Mouse (Mus musculus) adrenal gland, adult 8-10 months (tissue): ENCODE results near the gene Gm10912. TPM values are rescaled to one million over a fixed set of nuclear protein-coding genes. Genes with fewer than 3 reads are reported as not detected.
"Not testable (repeated sequence)": the region's sequence is repeated elsewhere in the genome, so short reads cannot be mapped to it uniquely, and the experiment has no call there.

Source experiments
- DNase-seq: peaks from one replicate; pipeline ENCODE4 v3.0.0; 2022
- total RNA-seq, 4 experiments: library from RNA; stranded (reverse); gene quantifications; 2 replicates each; pipeline ENCODE4 v1.2.4; 2022

The Gm10912 gene
- total RNA-seq, 4 experiments from 2014 or later: 0.30 to 0.68 (median 0.64) TPM

- DNase-seq: peak; percentile 44
Observed at GRCm38 (mm10) chr2:104069704-104070185, 4.1 kb downstream of the Gm10912 start, which contains the start of gene Cd59b. Gene Cd59b, plus strand, starts transcription at chr2:104069849.

DNA sequence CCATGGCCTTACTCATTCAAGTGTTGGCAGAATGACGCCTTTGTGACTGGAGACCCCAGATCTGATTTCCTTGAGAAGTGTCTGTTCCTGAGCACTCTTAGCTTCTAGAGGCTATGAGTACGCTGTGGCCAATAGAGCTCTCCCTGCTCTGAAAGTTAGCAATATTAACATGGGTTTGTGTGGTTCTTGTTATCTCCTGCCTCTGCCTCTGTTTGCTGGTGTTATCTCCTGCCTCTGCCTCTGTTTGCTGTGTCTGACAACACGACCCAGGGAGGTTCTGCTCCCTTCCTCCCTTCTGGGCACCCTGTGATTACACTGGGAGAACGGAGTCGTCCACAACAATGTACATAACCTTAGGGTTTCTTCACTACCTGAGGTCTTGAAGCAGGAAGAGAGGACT is 12.7 kb downstream of the Gm10912 start:
- DNase-seq: not testable (repeated sequence)

- not testable (repeated sequence) for DNase-seq
Observed at GRCm38 (mm10) chr2:104081436-104082050, 15.9 kb downstream of the Gm10912 start.

DNA sequence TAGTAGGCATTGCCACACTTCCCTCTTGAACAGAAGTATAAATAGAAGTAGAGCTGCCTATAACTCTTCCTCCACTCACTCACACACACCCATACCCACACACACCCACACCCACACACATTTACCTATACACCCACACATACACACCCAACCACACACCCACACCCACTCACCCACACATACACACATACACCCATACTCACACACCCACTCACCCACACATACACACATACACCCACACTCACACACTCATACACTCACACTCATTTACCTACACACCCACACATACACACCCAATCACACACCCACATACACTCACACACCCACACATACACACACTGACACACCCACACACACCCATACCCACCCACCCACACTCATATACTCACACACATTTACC is 16.8 kb downstream of the Gm10912 start:
- no peak for DNase-seq

GRCm38 (mm10) chr2:104084027-104084426 is 18.4 kb downstream of the Gm10912 start:
- DNase-seq: not testable (repeated sequence)

DNA sequence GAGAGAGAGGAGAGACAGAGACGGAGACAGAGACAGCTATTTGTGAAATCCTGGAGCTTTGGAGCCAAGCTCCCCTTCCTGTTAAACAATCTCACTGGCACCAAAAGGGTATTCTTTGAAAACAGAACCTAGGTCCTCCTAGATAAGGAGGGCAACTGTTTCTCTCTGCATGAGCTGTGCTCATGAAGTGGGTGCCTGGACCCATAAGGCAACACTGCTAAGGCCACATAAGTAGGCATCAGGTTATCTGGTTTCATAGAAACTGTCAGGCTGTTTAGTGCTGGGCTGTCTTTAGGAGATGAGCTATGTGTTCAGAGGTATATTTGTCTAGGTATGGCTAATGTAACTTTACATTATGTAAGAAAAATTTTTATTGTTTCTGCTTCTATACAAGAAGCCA is 21.9 kb downstream of the Gm10912 start:
- DNase-seq: not testable (repeated sequence)

- DNase-seq: no peak
Observed at GRCm38 (mm10) chr2:104093305-104093704, 27.7 kb downstream of the Gm10912 start.

DNA sequence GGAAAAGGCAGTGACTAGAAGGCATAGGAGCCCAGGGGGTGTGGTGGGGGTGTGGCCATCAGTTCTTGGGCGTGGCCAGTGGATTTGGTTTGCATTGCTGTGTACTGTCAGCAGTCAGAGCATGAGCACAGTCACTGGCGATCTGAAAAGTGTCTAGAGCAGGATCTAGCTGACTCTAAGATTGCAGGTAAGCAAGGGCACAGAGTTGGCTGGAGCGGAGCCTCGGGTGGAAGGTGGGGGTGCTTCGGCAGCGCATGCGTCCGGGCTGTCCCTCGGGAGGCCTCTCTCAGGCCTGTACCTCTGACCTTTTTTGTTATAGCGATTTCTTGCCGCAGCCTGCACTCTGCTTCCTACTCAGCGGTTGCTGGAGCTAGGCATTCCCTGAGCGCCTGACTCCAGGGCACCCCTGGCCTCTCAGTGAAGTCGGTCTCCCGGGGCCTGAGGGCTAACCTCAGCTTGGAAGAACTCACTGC is 30.2 kb downstream of the Gm10912 start, which contains the start of gene Cd59a:
TSS of gene Cd59a (plus strand) at position 61 of the 473 bp plus-strand sequence.
- DNase-seq: peak; percentile 87

DNA sequence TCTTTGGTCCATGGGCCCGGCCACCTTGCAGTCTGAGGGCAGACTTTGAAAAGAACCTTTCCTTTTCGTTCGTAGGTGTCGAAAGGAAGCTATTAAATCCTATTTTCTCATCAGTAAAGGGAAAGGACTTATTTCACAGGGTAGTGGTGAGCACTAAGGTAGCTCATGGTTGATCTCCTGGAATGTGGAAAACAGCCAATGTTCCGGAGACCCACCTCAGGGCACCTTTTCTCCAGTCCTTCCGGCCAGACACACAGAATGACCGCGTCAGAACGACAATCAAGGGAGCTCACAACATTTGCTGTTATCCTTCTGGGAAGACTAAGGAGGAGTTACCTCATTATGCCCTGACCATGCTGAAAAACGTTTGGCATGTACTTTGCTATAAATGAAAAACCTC is 30.6 kb downstream of the Gm10912 start:
- DNase-seq: no peak

DNA sequence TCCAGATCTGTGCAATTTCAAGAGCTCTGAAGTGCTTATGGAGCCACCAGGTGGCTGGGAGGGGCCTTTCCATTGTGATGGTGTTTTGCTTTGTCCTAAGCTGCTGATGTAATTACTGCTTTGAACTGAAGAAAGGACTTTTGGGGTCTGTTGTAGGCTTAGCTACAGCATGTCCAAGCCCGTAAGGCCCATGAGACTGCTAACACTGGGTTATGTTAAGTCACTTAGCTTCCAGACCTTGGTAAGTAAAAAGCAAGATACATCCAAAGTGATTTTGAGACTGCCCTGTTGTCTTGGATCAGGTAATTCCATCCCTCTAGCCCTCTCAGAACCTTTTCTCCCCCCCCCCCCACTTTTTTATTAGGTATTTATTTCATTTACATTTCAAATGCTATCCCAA is 31.2 kb downstream of the Gm10912 start:
- DNase-seq: not testable (repeated sequence)

- DNase-seq: not testable (repeated sequence)
Observed at GRCm38 (mm10) chr2:104097396-104097795, 31.8 kb downstream of the Gm10912 start.

- no peak for DNase-seq
Observed at GRCm38 (mm10) chr2:104098529-104099230, 33.1 kb downstream of the Gm10912 start.

GRCm38 (mm10) chr2:104099231-104099585 is 33.6 kb downstream of the Gm10912 start:
- DNase-seq: no peak

DNA sequence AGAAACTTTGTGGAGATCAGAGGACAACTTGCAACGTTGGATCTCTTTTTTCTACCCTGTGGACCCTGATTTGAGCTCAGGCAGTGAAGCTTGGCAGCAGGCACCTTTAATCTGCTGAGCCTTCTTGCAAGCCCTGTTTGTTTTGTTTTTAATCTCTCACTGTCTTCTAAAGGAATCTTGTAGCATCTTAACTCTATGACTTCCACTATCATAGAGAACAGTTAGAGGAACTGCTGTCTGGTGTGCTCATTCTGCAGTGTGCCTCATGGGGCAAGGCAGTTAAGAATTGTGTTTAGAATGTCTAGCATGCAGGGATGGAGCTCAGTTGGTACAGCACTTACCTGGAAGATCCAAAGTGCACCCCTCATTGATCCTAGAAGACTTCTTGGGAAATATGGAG is 34.3 kb downstream of the Gm10912 start:
- DNase-seq: no peak

GRCm38 (mm10) chr2:104104800-104105199 is 39.2 kb downstream of the Gm10912 start:
- DNase-seq: no peak

DNA sequence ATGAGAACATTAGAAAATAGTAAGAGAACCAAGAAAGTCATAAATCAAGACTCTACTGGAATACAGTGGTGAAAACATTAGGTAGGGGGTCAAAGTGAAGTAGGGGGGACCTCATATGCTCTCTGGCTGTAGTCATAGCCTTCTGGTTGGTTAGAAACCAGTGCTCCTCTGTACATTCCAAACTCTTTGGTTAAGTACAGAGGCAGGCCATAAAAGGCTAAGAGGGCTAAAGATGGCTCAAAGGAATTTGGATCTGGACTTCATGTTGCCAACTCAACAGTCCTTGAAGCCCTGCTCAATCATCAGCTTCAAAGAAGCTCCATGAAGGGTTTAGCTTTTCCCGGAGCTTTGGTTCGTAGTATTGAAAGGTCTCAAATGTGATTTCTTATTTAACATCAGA is 43.4 kb downstream of the Gm10912 start:
- not testable (repeated sequence) for DNase-seq

DNA sequence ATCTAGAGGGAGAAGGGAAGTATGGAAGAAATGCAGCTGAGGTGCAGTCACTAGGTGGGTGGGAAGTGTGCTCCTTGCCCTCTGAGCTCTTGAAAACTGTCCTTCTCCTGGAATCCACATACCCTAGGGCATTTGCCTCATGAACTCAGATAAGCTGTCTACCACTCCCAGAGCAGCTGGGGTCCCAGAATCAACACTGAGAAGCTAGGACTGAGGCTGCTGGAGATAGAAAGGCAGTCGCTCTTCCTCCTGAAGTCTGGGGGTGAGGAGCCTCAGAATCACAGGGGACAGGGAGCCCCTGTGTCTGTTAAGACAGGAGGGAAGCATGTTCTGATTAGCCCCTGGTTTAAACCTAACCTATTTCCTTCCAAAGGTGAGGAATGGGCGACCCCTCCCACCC is 43.9 kb downstream of the Gm10912 start:
- DNase-seq: no peak

DNA sequence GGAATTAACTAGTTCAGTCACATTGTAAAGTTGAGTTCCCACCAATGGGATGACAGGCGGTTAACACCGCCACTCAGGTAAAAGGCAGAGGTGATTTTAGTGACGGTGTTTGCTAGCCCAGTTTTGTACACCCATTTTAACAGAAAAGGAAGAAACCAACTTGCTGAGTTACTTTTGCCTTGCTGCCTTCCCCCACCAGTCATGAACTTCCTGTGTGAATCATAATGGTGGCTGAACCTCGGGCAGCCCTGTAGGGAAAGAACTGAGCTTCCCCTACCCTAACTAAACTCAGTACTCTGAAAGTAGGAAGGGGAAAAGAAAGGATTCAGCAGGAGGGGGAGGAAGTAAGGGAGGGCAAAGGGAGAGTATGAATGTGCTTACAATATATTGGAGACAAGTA is 44.4 kb downstream of the Gm10912 start:
- no peak for DNase-seq

DNA sequence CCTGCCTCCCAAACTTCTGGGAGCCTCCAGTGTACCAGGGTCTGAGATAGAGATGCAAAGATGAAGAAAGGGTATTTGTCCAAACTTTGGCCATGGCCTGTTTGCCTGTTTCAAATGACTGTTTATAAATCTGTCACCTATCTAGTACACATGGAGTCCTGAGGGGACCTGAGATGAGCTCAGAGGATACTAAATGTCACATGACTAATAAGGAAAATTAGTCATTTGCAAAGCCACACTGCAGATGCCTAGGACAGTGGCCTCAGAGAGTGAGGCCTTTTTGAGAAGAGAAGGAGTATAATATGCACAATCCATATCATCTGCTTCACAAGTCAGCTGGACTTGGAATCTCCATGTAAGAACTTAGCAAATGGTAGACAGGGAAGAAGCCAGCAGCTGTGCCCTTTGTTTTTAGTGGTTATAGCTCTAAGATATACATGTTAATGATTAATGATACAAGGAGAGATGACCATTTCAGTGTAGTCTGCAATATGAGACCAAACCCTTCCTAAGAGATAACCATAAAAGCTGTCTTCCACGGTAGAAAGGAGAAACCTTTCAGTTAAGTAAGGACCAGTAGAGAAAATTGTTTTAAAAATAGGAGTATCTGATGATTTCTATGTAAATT is 45.7 kb downstream of the Gm10912 start:
- DNase-seq: not testable (repeated sequence)

DNA sequence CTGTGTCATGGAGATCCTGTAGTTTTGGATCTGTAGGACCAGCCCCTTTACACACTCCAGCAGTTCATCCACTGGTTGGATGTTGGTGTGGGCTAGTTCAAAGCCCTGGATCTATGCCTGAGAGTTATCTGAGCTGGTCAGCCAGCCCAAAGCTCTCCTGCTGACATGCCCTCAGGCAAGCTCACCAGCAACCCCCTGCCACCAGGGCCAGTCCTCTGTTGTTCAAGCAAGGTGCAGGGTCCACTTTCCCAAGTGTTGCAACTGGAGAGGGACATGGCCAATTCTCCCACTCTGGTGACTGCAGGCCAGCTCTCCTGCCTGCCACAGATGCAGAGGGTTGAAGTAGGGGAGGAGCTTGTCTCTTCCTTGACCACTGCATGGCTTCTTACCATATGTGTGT is 47.9 kb downstream of the Gm10912 start:
- not testable (repeated sequence) for DNase-seq

GRCm38 (mm10) chr2:104114898-104115297 is 49.3 kb downstream of the Gm10912 start:
- DNase-seq: no peak
